Mouse (Mus musculus) layer of hippocampus, adult 18-20 months (tissue): ENCODE measurements around the gene Nlk. TPM values are rescaled to one million over a fixed set of nuclear protein-coding genes. Genes with fewer than 3 reads are reported as not detected.
A peak's percentile ranks its signal among the peaks of the same experiment; 100 is the strongest.

Experiments
- DNase-seq, 2 experiments: peaks; one replicate each; pipeline ENCODE4 v3.0.0; 2022; ENCODE audit warnings: low spot score in 2 of 2
- long read RNA-seq: library from polyadenylated mRNA; stranded (forward); transcript quantifications from one replicate; pipeline ENCODE4 v2.0.0, GENCODE M21; 2021
- total RNA-seq, 2 experiments: library from RNA; stranded (reverse); gene quantifications; 2 replicates each; pipeline ENCODE4 v1.2.3; 2021

The Nlk gene
- total RNA-seq: 10 to 100 TPM; 41.8 to 42.0 TPM
- long read RNA-seq, full-length matches to known transcripts: 19 of 22 reads
- long read RNA-seq, partial matches to known transcripts: 1 of 22 reads
- long read RNA-seq, other reads (novel, unspliced or antisense): 2 of 22 reads

DNA sequence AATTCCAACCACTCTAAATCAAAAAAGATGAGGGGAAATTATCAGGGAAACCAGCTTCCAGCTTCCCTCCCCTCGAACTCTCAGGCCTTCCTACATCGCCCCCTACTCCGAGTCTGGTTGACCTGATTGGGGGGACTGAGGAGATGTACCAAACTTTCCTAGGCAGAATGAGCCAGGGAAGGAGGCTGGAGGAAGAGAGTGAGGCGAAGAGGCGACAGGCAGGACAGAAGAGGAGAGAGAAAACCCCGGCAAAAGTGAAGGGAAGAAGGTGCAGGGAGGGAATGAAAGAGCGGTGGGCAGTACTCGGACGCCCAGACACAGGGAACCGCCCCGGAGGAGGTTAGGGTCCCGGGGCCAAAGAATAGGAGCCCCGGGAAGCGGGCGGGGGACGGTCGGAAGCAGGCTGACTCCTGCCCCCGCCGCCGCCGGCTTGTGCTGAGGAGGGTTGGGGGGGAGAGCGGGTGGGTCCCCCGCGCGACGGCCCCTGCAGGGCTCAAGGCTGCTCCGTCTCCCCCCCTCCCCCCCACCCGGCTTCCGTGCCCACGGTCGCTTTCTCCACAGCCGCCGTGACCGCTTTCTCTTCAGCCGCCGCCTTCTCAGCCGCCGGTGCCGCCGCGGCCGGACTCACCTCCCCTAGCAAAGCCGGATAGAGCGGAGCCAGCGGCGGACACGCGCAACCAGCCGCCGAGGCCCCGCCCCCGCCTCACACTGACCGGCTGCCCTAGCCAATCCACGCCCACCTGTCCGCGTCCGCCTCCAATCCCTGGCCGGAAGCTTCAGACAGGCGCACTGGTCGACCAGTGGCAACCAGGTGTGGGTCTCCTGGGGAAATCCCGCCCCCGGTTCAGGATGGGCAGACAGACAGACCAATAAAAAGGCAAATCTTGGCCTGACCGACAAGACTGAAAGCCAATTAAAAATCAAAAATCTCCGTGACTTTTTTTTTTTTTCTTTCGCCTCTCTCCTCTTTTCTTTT, at the start of gene Nlk:
Gene Nlk, minus strand, starts transcription at position 597 of the 976 bp plus-strand sequence.
- DNase-seq: peak; percentile 98 to 99

- no peak for DNase-seq
Measured at GRCm38 (mm10) chr11:78746264-78746663, 49.1 kb upstream of the Nlk start.

- no peak for DNase-seq
Measured at GRCm38 (mm10) chr11:78745475-78745874, 48.3 kb upstream of the Nlk start.

GRCm38 (mm10) chr11:78742461-78742860, 45.3 kb upstream of the Nlk start:
- no peak for DNase-seq

- no peak for DNase-seq
Measured at GRCm38 (mm10) chr11:78741958-78742357, 44.8 kb upstream of the Nlk start.

DNA sequence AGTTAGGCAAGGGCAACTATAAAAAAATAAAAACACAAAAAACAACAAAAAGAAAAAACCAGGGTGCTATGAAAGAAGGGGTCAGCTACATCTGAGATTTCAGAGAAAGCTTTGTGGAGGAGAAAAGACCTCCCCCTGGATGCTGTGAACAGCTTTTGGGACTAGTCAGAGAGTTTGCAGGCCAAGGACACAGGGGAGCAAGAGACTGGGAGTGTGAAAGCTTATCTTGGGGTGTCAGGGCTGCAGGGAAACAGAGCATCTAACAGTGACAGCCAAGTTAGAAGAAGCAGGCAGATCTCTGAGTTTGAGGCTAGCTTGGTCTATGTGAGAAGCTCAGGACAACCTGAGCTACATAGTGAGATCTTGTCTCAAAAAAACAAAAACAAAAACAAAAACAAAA, 42.2 kb upstream of the Nlk start:
- DNase-seq: no peak

DNA sequence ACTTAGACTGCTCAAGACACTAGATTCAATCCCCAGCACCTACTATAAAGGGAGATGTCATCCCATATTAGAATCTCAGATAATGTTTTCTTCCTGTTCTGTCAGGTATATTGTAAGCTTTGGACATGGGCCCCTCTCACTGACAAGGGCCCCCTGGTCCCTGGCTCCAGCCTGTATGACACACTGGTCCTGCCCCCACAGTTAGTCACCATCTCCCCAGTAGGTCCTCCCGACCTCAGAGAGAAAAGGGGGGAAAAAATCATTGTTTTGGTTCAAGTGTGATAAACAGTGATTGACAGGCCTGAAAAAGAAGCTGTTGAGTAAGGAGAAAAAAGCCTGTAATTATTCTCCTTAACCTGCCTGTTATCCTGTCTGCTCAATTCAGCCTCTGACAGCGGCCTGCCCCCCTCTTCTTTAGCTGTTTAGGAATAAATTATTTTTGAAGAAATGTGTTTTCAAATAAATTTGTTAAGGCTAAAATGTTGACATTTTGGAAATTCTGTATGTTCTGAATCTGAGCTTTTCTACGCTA, 39.8 kb upstream of the Nlk start:
- no peak for DNase-seq

GRCm38 (mm10) chr11:78735168-78735567, 38.0 kb upstream of the Nlk start:
- no peak for DNase-seq

GRCm38 (mm10) chr11:78732619-78733018, 35.4 kb upstream of the Nlk start:
- no peak for DNase-seq

DNA sequence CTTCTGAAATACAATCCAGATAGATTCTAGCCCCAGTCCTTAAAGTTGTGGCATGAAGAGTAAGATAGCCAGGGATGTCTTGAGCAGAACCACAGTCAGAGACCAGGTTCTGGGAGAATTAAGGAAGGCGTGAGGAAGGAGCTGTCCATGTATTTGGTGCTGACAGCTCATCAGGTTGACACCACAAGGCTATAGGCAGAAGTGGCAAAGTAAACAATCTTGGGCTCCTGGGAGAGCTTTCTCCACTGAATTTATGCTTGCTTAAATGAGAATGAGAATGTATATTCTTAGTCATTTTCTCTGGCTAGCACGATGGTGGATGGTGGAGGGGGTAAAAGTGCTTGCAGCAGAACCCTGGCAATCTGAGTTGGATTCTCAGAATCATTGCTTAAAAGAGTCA, 33.7 kb upstream of the Nlk start:
- no peak for DNase-seq

GRCm38 (mm10) chr11:78728041-78728440, 30.9 kb upstream of the Nlk start:
- DNase-seq: no peak

GRCm38 (mm10) chr11:78726366-78726765, 29.2 kb upstream of the Nlk start:
- peak in 1 of 2 experiments; percentile 34 for DNase-seq

- no peak for DNase-seq
Measured at GRCm38 (mm10) chr11:78724792-78725191, 27.6 kb upstream of the Nlk start.

DNA sequence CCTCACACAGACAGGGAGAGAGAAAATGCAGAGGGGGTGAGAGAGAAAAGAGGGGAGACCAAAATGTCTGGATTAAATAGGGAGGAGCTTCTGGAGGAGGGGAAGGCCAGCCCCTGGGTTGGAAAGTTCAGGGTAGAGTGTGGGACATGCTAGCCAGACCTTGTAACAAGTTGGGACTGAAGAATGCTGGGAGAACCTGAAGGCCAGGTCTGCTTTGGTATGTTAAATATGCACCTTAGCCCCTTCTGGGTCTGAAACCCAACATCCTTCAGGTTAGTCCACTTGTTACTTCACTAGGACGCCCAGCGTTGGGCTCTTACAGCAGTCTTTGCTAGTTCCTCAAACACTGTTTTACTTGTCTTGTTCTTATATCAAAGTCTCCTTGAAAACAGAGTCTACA, 24.2 kb upstream of the Nlk start:
- DNase-seq: no peak

DNA sequence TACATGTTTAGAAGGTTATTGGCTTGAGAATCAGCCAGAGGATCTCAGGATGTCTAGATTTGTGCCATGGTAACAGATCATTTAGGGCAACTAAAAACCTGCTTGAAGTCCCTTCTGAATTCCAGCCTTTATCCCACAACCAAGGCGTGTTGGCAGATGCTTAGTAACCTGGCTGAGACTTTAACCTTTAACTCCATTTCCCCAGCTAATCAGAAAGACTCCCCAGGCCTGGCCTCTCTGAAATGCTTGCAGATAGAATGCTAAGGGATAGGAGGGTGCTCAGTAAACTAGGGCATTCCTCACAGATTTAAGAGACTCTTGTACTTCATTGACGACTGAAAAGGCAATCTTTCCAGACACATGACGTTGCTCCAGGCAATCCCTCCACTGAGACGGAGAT, 20.5 kb upstream of the Nlk start:
- no peak for DNase-seq

DNA sequence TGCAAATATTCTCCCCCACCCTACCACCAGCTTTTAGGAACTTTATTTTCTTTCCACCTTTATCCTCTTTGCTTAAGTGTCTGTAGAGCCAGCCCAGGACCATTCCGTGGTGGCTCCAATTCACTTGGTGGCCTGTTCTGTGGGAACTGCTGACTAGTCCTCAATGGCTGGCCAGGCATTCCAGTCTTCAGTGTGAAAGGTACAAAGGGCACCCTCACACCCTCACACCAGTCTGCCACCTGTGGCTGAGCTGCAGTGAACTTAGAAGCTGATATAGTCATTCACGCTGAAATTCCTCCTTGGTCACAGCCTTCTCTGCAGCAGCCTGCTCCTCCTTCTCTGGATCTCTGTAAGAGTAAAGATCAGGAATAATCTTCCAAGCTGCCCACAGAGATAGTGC, 11.5 kb upstream of the Nlk start:
- DNase-seq: no peak

DNA sequence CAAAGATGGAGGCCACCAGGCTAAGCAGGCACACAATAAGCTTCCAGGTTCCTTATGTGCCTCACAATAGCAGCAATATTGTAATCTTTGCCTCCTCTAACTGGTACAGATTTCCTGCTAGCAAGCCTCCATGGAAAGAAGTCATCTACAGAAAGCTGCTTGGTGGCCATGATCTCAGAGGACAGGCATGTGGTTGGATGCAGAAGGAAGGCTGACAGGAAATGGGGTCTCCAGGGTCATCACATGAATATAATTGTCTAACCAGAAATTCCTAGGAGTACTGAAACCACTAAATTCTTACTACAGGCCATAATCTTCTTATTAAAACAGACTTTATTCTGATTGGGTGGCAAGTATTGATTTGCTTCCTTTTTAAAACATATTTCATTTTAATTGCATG, 8.9 kb upstream of the Nlk start:
- no peak for DNase-seq

- DNase-seq: no peak
Measured at GRCm38 (mm10) chr11:78703085-78703484, 5.9 kb upstream of the Nlk start.

DNA sequence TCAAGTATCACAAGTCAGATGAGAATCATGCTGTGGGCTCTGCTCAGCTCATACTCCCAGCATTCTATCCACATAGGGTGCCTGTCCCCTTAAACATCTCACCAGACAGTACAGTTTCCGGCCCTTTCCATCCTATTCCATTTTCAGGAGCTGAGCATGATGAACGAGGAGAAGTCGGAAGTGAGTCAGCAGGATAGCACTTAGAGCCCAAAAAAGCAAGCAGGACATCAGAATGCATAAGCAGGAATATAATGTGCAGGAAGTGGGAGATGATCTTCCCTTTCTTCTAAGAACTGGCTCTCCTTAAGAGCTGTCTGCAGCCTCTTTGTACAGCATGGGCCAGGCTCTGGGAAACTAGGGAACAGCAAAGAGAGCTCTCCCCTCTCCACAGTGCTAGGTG, 5.1 kb upstream of the Nlk start:
- no peak for DNase-seq

GRCm38 (mm10) chr11:78697753-78698171, 589 bp upstream of the Nlk start:
- DNase-seq: peak; percentile 87 to 95

DNA sequence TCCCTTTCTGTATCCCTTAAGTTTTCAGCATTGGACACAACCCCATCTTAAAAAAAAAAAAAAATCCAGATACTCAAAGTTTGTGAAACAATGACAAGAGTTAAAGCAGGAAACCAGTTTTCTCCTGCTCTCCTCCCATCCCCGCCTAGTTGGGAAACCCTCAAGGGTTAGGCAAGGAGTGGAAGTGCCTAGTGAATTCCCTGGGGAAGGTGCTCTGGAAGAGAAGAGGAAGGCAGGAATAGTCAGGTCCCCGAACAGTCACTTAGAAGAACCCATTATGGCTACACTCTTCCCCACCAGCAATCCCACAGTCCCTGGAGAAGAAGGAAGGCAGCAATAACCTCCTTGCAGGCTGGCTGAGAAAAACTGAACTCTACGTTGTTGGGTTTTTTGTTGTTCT, 2.9 kb downstream of the Nlk start:
- DNase-seq: no peak

- no peak for DNase-seq
Measured at GRCm38 (mm10) chr11:78693307-78693706, 3.9 kb downstream of the Nlk start.
